Mouse (Mus musculus) ES-Bruce4 (cell line): ENCODE results near the gene Rnf6. TPM values are rescaled to one million over a fixed set of nuclear protein-coding genes. Genes with fewer than 3 reads are reported as not detected.
A peak's percentile ranks its signal among the peaks of the same experiment; 100 is the strongest.
"Not testable (repeated sequence)": the region's sequence is repeated elsewhere in the genome, so short reads cannot be mapped to it uniquely, and the experiment has no call there.

Experiments
- H3K27ac ChIP-seq: 2 replicates; pipeline ENCODE4 v1.5.1; 2012; ENCODE audit warnings: low read length, inconsistent platforms; ENCODE audit not compliant: insufficient read depth
- H3K27me3 ChIP-seq: 2 replicates; pipeline ENCODE4 v1.6.1; 2012; ENCODE audit warnings: mild to moderate bottlenecking, low read length, inconsistent platforms; ENCODE audit not compliant: control insufficient read depth, poor library complexity, insufficient read depth, severe bottlenecking
- H3K36me3 ChIP-seq: 2 replicates; pipeline ENCODE4 v1.6.1; 2012; ENCODE audit warnings: inconsistent platforms, mild to moderate bottlenecking, low read length, moderate library complexity; ENCODE audit not compliant: control insufficient read depth, poor library complexity, insufficient read depth, severe bottlenecking
- H3K4me1 ChIP-seq: one replicate; pipeline ENCODE4 v1.8.1; 2011; ENCODE audit warnings: low read length; ENCODE audit not compliant: control insufficient read depth, insufficient read depth
- H3K4me3 ChIP-seq: 2 replicates; pipeline ENCODE4 v1.5.1; 2011; ENCODE audit warnings: low read depth, mild to moderate bottlenecking, low read length
- H3K9ac ChIP-seq: 2 replicates; pipeline ENCODE4 v1.6.1; 2012; ENCODE audit warnings: low read depth, mild to moderate bottlenecking, inconsistent platforms; ENCODE audit not compliant: poor library complexity, severe bottlenecking
- H3K9me3 ChIP-seq: replicated peaks from 2 replicates; pipeline ENCODE4 v1.6.1; 2012; ENCODE audit warnings: mild to moderate bottlenecking, low read length, inconsistent platforms; ENCODE audit not compliant: control insufficient read depth, poor library complexity, insufficient read depth, severe bottlenecking
- CTCF ChIP-seq: IDR thresholded peaks from one replicate; pipeline ENCODE4 v1.8.1; 2011; ENCODE audit warnings: low read depth, low read length
- EP300 ChIP-seq: IDR thresholded peaks from 2 replicates; pipeline ENCODE4 v1.6.1; 2011; ENCODE audit warnings: low read depth, low read length; ENCODE audit not compliant: insufficient read depth
- POLR2A ChIP-seq: IDR thresholded peaks from one replicate; pipeline ENCODE4 v1.8.1; 2011; ENCODE audit warnings: low read length; ENCODE audit not compliant: insufficient read depth
- polyA plus RNA-seq: library from polyadenylated mRNA; stranded (reverse); fragments of >200 nt; gene quantifications from 2 replicates; pipeline ENCODE4 v1.2.4, GENCODE M21; 2011; ENCODE audit warnings: low read depth; ENCODE audit not compliant: missing spikeins, insufficient read depth, insufficient read length

The Rnf6 gene
- polyA plus RNA-seq, 1 experiment = 40.2 TPM

GRCm38 (mm10) chr5:146188144-146188543 lies 33.2 kb downstream of the Rnf6 start:
- H3K9me3 ChIP-seq = no peaks in the 10 kb centered on the region
- H3K36me3 ChIP-seq = no peaks in the 10 kb centered on the region
- no peak overlapping the region for H3K27ac ChIP-seq
- no peak overlapping the region for H3K4me3 ChIP-seq
- no peaks in the 10 kb centered on the region for H3K27me3 ChIP-seq
- TF ChIP-seq CTCF (peak; percentile 0), EP300 (no peak), POLR2A (no peak)
- H3K9ac ChIP-seq = no peak overlapping the region
- no peaks in the 10 kb centered on the region for H3K4me1 ChIP-seq

- H3K27me3 ChIP-seq, H3K9ac ChIP-seq, H3K27ac ChIP-seq, H3K4me1 ChIP-seq, H3K9me3 ChIP-seq, H3K36me3 ChIP-seq, H3K4me3 ChIP-seq: not testable (repeated sequence)
- peak; percentile 52 for TF ChIP-seq CTCF
Measured at GRCm38 (mm10) chr5:146187441-146187840, 33.9 kb downstream of the Rnf6 start.

- not testable (repeated sequence) for H3K36me3 ChIP-seq, H3K27me3 ChIP-seq, H3K4me3 ChIP-seq, H3K27ac ChIP-seq, H3K9ac ChIP-seq, H3K9me3 ChIP-seq, H3K4me1 ChIP-seq
Measured at GRCm38 (mm10) chr5:146185204-146185603, 36.2 kb downstream of the Rnf6 start, which contains the start of gene 1700001J03Rik. TSS of gene 1700001J03Rik (minus strand) at chr5:146185304.

GRCm38 (mm10) chr5:146172744-146173143 lies 48.6 kb downstream of the Rnf6 start:
- peak; percentile 21 for TF ChIP-seq CTCF
- H3K36me3 ChIP-seq, H3K4me1 ChIP-seq, H3K4me3 ChIP-seq, H3K9ac ChIP-seq, H3K27me3 ChIP-seq, H3K27ac ChIP-seq: not testable (repeated sequence)
- H3K9me3 ChIP-seq = peaks cover 11% of the 10 kb centered on the region

GRCm38 (mm10) chr5:146170621-146171020 lies 50.7 kb downstream of the Rnf6 start, which contains the start of gene Gm6309:
TSS of gene Gm6309 (minus strand) at chr5:146170721.
- H3K4me1 ChIP-seq, H3K4me3 ChIP-seq, H3K9me3 ChIP-seq, H3K27me3 ChIP-seq, H3K36me3 ChIP-seq, H3K9ac ChIP-seq, H3K27ac ChIP-seq: not testable (repeated sequence)

- not testable (repeated sequence) for H3K27ac ChIP-seq, H3K36me3 ChIP-seq, H3K9me3 ChIP-seq, H3K4me1 ChIP-seq, H3K9ac ChIP-seq, H3K4me3 ChIP-seq, H3K27me3 ChIP-seq
Measured at GRCm38 (mm10) chr5:146160439-146160838, 60.9 kb downstream of the Rnf6 start, which contains the start of gene Gm5565. TSS of gene Gm5565 (minus strand) at chr5:146160539.

Other genes starting within 250 kb of the Rnf6 start
- not detected in 2 replicates for gene Cyp3a25, start 211.9 kb downstream of the Rnf6 start, polyA plus RNA-seq
- gene Cyp3a59, start 142.3 kb downstream of the Rnf6 start, polyA plus RNA-seq = not detected in 2 replicates
- gene Gm5565, start 61.0 kb downstream of the Rnf6 start, polyA plus RNA-seq = not detected in 2 replicates
- not detected in 2 replicates for gene Gm6309, start 50.8 kb downstream of the Rnf6 start, polyA plus RNA-seq
- 0.94 TPM in 1 of 2 replicates, not detected in the other for gene 1700001J03Rik, start 36.3 kb downstream of the Rnf6 start, polyA plus RNA-seq
- gene Cdk8, start 9.7 kb upstream of the Rnf6 start, polyA plus RNA-seq = 76.5 and 81.2 TPM in 2 replicates
- gene Wasf3, start 163.4 kb upstream of the Rnf6 start, polyA plus RNA-seq = 32.3 and 33.1 TPM in 2 replicates